Mouse (Mus musculus): ENCODE results near the gene Ryk.

DNA sequence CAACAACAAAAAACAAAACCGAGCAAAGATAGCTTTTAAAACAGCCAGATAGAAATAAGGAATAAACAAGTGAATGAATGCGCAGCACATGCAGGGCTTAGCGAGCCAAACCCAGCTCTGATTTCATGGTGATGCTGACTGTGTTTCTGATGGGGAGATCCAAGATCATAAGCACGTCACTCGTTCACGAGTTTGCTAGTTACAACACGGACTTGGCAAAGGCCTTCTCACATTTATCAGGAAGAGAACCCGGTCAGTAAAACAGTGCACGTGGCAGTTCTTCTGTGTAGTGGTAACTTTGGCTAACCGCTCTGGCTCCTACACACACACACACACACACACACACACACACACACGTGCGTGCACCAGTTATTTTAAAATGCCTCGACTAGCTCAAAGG lies 87.1 kb downstream of the Ryk start:
- TF ChIP-seq E2F4 (IDR thresholded peaks at IDR 0.05; ENCODE audit: insufficient read depth) (no peak), TCF12 (IDR thresholded peaks at IDR 0.05; ENCODE audit: insufficient read depth, poor library complexity, severe bottlenecking) (no peak), USF1 (IDR thresholded peaks at IDR 0.05; ENCODE audit: low read depth) (no peak), MYOG (IDR thresholded peaks at IDR 0.05; ENCODE audit: control insufficient read depth in 1 of 3, insufficient read depth in 1 of 3, insufficient read length in 2 of 3, low read depth in 2 of 3) (no peak), TCF3 (IDR thresholded peaks at IDR 0.05; ENCODE audit: insufficient read length, low read depth) (no peak), POLR2A (IDR thresholded peaks at IDR 0.05; ENCODE audit: insufficient read length, low read depth) (no peak), CEBPB (IDR thresholded peaks at IDR 0.05; ENCODE audit: insufficient read depth, poor library complexity, severe bottlenecking) (no peak), REST (IDR thresholded peaks at IDR 0.05; ENCODE audit: insufficient read depth, insufficient read length) (no peak), MAX (IDR thresholded peaks at IDR 0.05; ENCODE audit: low read depth) (no peak), SRF (IDR thresholded peaks at IDR 0.05; ENCODE audit: control insufficient read depth, insufficient read length, low read depth) (no peak)
